In the genomic region with DNA sequence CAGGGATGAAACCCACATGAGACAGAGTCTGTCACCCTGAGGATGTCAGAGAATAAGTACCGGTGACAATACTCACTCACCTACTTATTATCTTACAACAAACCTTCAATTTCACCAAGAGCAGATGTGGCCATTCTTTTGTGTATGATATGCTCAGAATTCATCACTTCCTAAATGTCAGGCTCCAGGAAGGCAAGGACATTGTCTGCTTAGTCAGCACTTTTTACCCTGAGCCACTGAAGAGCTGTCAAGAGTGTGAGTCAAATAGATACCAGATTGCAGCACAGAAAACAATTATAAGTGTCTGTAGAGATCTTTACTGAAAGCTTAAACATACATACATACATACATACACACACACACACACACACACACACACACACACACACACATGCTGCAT, we compare ENCODE assay signal across 20 mouse cellular contexts.
A peak's percentile ranks its signal among the peaks of the same experiment; 100 is the strongest.
DNase-seq lines count a peak whose midpoint lies in the region; ATAC-seq and TF ChIP-seq lines count a peak whose summit lies in the region.
"Had no signal": no experiment of that assay in that cellular context is flagged by ENCODE, and none has a peak within 500 bp of the region (broad histone marks: within the 10 kb centered on the region; RNA-seq: fewer than 3 reads in every experiment).

No protein-coding gene starts in this region.

- ATAC-seq in forebrain, embryonic 12.5 days (ENCODE audit: low FRiP score): peak; percentile 41; the same call in 1 of the 2 replicates
- ATAC-seq in midbrain, embryonic 15.5 days (replicated peaks): peak; percentile 20; the same call in 1 of the 2 replicates
- ATAC-seq in intestine, postnatal 0 days: no peak
- ATAC-seq: activated CD4-positive, CD25-positive, alpha-beta regulatory T cell, adult 4 months; forebrain, embryonic 16.5 days; Patski had no signal

- 89% methylated on average over 1 of the region's 1 CpGs for WGBS in forebrain, embryonic 12.5 days
- 96% methylated on average over 1 of the region's 1 CpGs for WGBS in forebrain, embryonic 10.5 days
- WGBS in midbrain, embryonic 15.5 days: 81% methylated on average over 1 of the region's 1 CpGs
- 91% methylated on average over 1 of the region's 1 CpGs for WGBS in midbrain, embryonic 10.5 days
- 92% methylated on average over 1 of the region's 1 CpGs for WGBS in intestine, postnatal 0 days

- no peak for TF ChIP-seq CTCF in intestine, postnatal 0 days (IDR thresholded peaks at IDR 0.05; ENCODE audit: low read depth)

- in situ Hi-C loops in ES-E14 (cut with MboI; ENCODE audit: low sequenced_read_pairs in 2 of 2, unreplicated experiment in 2 of 2): no loop called here

- H3K4me2 ChIP-seq in forebrain, embryonic 12.5 days: no peak overlapping the region
- no peak overlapping the region for H3K4me2 ChIP-seq in midbrain, embryonic 15.5 days
- no peak overlapping the region for H3K4me2 ChIP-seq in intestine, postnatal 0 days (replicated peaks; ENCODE audit: low read depth)
- H3K4me2 ChIP-seq: heart, embryonic 12.5 days; hindbrain, embryonic 14.5 days had no signal

- H3K4me3 ChIP-seq in forebrain, embryonic 12.5 days (replicated peaks): no peak overlapping the region
- no peak overlapping the region for H3K4me3 ChIP-seq in forebrain, embryonic 10.5 days
- no peak overlapping the region for H3K4me3 ChIP-seq in midbrain, embryonic 15.5 days
- no peak overlapping the region for H3K4me3 ChIP-seq in midbrain, embryonic 10.5 days
- H3K4me3 ChIP-seq in ES-E14 (ENCODE audit: insufficient read depth in 1 of 2, low read depth in 1 of 2, low read length in 2 of 2, poor library complexity in 1 of 2, severe bottlenecking in 1 of 2): no peak overlapping the region
- no peak overlapping the region for H3K4me3 ChIP-seq in intestine, postnatal 0 days (ENCODE audit: low read depth, low read length)
- H3K4me3 ChIP-seq: embryonic facial prominence, embryonic 10.5 days; gastrocnemius, adult 2 months; heart, embryonic 12.5 days; hindbrain, embryonic 10.5 days had no signal

- H3K4me1 ChIP-seq in forebrain, embryonic 12.5 days: no peaks in the 10 kb centered on the region
- H3K4me1 ChIP-seq in forebrain, embryonic 10.5 days: no peaks in the 10 kb centered on the region
- no peaks in the 10 kb centered on the region for H3K4me1 ChIP-seq in midbrain, embryonic 15.5 days
- H3K4me1 ChIP-seq in midbrain, embryonic 10.5 days: no peaks in the 10 kb centered on the region
- no peaks in the 10 kb centered on the region for H3K4me1 ChIP-seq in ES-E14 (ENCODE audit: control insufficient read depth in 2 of 2, insufficient read depth in 2 of 2, low read length in 2 of 2, poor library complexity in 1 of 2)
- no peaks in the 10 kb centered on the region for H3K4me1 ChIP-seq in intestine, postnatal 0 days (replicated peaks; ENCODE audit: control insufficient read depth, insufficient read depth, low read length)
- H3K4me1 ChIP-seq: embryonic facial prominence, embryonic 10.5 days; heart, embryonic 12.5 days; hindbrain, embryonic 10.5 days had no signal

- no peaks in the 10 kb centered on the region for H3K36me3 ChIP-seq in forebrain, embryonic 12.5 days (replicated peaks)
- H3K36me3 ChIP-seq in forebrain, embryonic 10.5 days (replicated peaks): no peaks in the 10 kb centered on the region
- H3K36me3 ChIP-seq in midbrain, embryonic 15.5 days (replicated peaks): no peaks in the 10 kb centered on the region
- H3K36me3 ChIP-seq in midbrain, embryonic 10.5 days: no peaks in the 10 kb centered on the region
- no peaks in the 10 kb centered on the region for H3K36me3 ChIP-seq in ES-E14 (ENCODE audit: control insufficient read depth, insufficient read depth, low read length, poor library complexity, severe bottlenecking)
- no peaks in the 10 kb centered on the region for H3K36me3 ChIP-seq in intestine, postnatal 0 days (ENCODE audit: control insufficient read depth, insufficient read depth)
- H3K36me3 ChIP-seq: embryonic facial prominence, embryonic 10.5 days; heart, embryonic 12.5 days; hindbrain, embryonic 10.5 days had no signal

- no peaks in the 10 kb centered on the region for H3K27me3 ChIP-seq in forebrain, embryonic 12.5 days
- no peaks in the 10 kb centered on the region for H3K27me3 ChIP-seq in forebrain, embryonic 10.5 days (ENCODE audit: poor library complexity, severe bottlenecking)
- H3K27me3 ChIP-seq in midbrain, embryonic 15.5 days (replicated peaks): no peaks in the 10 kb centered on the region
- H3K27me3 ChIP-seq in midbrain, embryonic 10.5 days (ENCODE audit: low read depth, poor library complexity, severe bottlenecking): no peaks in the 10 kb centered on the region
- no peaks in the 10 kb centered on the region for H3K27me3 ChIP-seq in intestine, postnatal 0 days (replicated peaks; ENCODE audit: control insufficient read depth, insufficient read depth, low read length)
- H3K27me3 ChIP-seq: heart, embryonic 12.5 days; Patski had no signal

- no peak for DNase-seq in forebrain, embryonic 10.5 days (ENCODE audit: extremely low spot score, low spot score)
- DNase-seq in midbrain, embryonic 10.5 days (ENCODE audit: low spot score): no peak
- no peak for DNase-seq in ES-E14 (ENCODE audit: low read depth, low spot score)
- DNase-seq in frontal cortex, postnatal 14 days (ENCODE audit: low spot score in 2 of 2): no peak
- DNase-seq: cerebellum, adult 18-20 months; cerebellum, adult 9-11 months; cerebellum, postnatal 36 days; gastrocnemius, adult 2 months; gastrocnemius, postnatal 25 days; kidney, adult 11 months had no signal

- H3K27ac ChIP-seq in forebrain, embryonic 12.5 days: no peak overlapping the region
- no peak overlapping the region for H3K27ac ChIP-seq in forebrain, embryonic 10.5 days
- no peak overlapping the region for H3K27ac ChIP-seq in midbrain, embryonic 15.5 days
- H3K27ac ChIP-seq in midbrain, embryonic 10.5 days (replicated peaks): no peak overlapping the region
- H3K27ac ChIP-seq in ES-E14 (ENCODE audit: insufficient read depth, low read depth, low read length, poor library complexity, severe bottlenecking): no peak overlapping the region
- no peak overlapping the region for H3K27ac ChIP-seq in intestine, postnatal 0 days (ENCODE audit: low read depth, low read length)
- H3K27ac ChIP-seq: embryonic facial prominence, embryonic 10.5 days; gastrocnemius, adult 2 months; hindbrain, embryonic 10.5 days; hindbrain, embryonic 14.5 days had no signal

- no peaks in the 10 kb centered on the region for H3K9me3 ChIP-seq in forebrain, embryonic 12.5 days
- H3K9me3 ChIP-seq in forebrain, embryonic 10.5 days: no peaks in the 10 kb centered on the region
- no peaks in the 10 kb centered on the region for H3K9me3 ChIP-seq in midbrain, embryonic 15.5 days
- no peaks in the 10 kb centered on the region for H3K9me3 ChIP-seq in midbrain, embryonic 10.5 days (replicated peaks)
- no peaks in the 10 kb centered on the region for H3K9me3 ChIP-seq in ES-E14 (ENCODE audit: control insufficient read depth, insufficient read depth, low read depth, low read length)
- H3K9me3 ChIP-seq in intestine, postnatal 0 days (ENCODE audit: control insufficient read depth): no peaks in the 10 kb centered on the region
- H3K9me3 ChIP-seq: embryonic facial prominence, embryonic 10.5 days; heart, embryonic 12.5 days; hindbrain, embryonic 10.5 days had no signal

- H3K9ac ChIP-seq in forebrain, embryonic 12.5 days: no peak overlapping the region
- H3K9ac ChIP-seq in midbrain, embryonic 15.5 days: no peak overlapping the region
- no peak overlapping the region for H3K9ac ChIP-seq in ES-E14 (ENCODE audit: insufficient read depth, low read depth, low read length, poor library complexity, severe bottlenecking)
- H3K9ac ChIP-seq in intestine, postnatal 0 days (ENCODE audit: low read depth, low read length): no peak overlapping the region
- H3K9ac ChIP-seq: heart, embryonic 12.5 days; hindbrain, embryonic 14.5 days had no signal

TF ChIP-seq in ES-E14, 5 proteins besides CTCF, POLR2A, EP300 and RAD21:
- TF ChIP-seq CHD2 (IDR thresholded peaks at IDR 0.05; ENCODE audit: low read depth, low read length) (no peak), MAFK (IDR thresholded peaks at IDR 0.05; ENCODE audit: insufficient read depth, low read depth, low read length) (peak; percentile 95)
